Mouse (Mus musculus): Measurements from ENCODE around the gene AL607142.1. TPM values are rescaled to one million over a fixed set of nuclear protein-coding genes. Genes with fewer than 3 reads are reported as not detected.

AL607142.1 gene
- polyA plus RNA-seq, 1 experiment from 2014 or later = not detected

- Histone ChIP-seq H3K9me3 (peaks cover 4% of the 10 kb centered on the region; the same call in 1 of the 2 replicates), H3K27ac (replicated peaks) (no peak overlapping the region), H3K4me1 (replicated peaks) (no peaks in the 10 kb centered on the region), H3K9ac (no peak overlapping the region), H3K4me3 (no peak overlapping the region), H3K36me3 (0 out of 2 replicates have a peak, but pooled peaks cover 3% of the 10 kb centered on the region), H3K4me2 (no peak overlapping the region), H3K27me3 (no peaks in the 10 kb centered on the region)
- peak; percentile 33; the same call in 1 of the 2 replicates for ATAC-seq (ENCODE audit: low read depth)
- 32% methylated on average over 8 of the region's 8 CpGs for WGBS
Observed at GRCm38 (mm10) chr4:120120276-120120675, 55.5 kb downstream of the AL607142.1 start.

GRCm38 (mm10) chr4:120124656-120125055 lies 59.9 kb downstream of the AL607142.1 start:
- no peak for ATAC-seq (ENCODE audit: low read depth)
- Histone ChIP-seq H3K4me1 (replicated peaks) (no peaks in the 10 kb centered on the region), H3K4me3 (no peak overlapping the region), H3K9me3 (no peaks in the 10 kb centered on the region), H3K9ac (no peak overlapping the region), H3K27ac (replicated peaks) (no peak overlapping the region), H3K4me2 (no peak overlapping the region), H3K36me3 (0 out of 2 replicates have a peak, but pooled peaks cover 3% of the 10 kb centered on the region), H3K27me3 (no peaks in the 10 kb centered on the region)
- WGBS = 93% methylated on average over 6 of the region's 6 CpGs

GRCm38 (mm10) chr4:120126047-120126446 lies 61.3 kb downstream of the AL607142.1 start:
- H3K27ac ChIP-seq (replicated peaks) = no peak overlapping the region
- H3K9ac ChIP-seq = no peak overlapping the region
- 92% methylated on average over 6 of the region's 6 CpGs for WGBS
- H3K27me3 ChIP-seq = no peaks in the 10 kb centered on the region
- no peak overlapping the region for H3K4me2 ChIP-seq
- H3K36me3 ChIP-seq = 0 out of 2 replicates have a peak, but pooled peaks cover 3% of the 10 kb centered on the region
- peaks cover 13% of the 10 kb centered on the region for H3K4me1 ChIP-seq (replicated peaks)
- no peak overlapping the region for H3K4me3 ChIP-seq
- ATAC-seq (ENCODE audit: low read depth) = no peak
- H3K9me3 ChIP-seq = no peaks in the 10 kb centered on the region

- Histone ChIP-seq H3K36me3 (0 out of 2 replicates have a peak, but pooled peaks cover 3% of the 10 kb centered on the region), H3K9me3 (no peaks in the 10 kb centered on the region), H3K27ac (replicated peaks) (no peak overlapping the region), H3K4me2 (no peak overlapping the region), H3K4me3 (no peak overlapping the region), H3K27me3 (no peaks in the 10 kb centered on the region; the same call in 1 of the 2 replicates), H3K9ac (no peak overlapping the region), H3K4me1 (replicated peaks) (peaks cover 23% of the 10 kb centered on the region)
- ATAC-seq (ENCODE audit: low read depth) = no peak
- whole genome bisulfite sequencing = 85% methylated on average over 3 of the region's 3 CpGs
Observed at GRCm38 (mm10) chr4:120127333-120127732, 62.5 kb downstream of the AL607142.1 start.

- 77% methylated on average over 4 of the region's 4 CpGs for WGBS
Observed at GRCm38 (mm10) chr4:120128033-120128432, 63.2 kb downstream of the AL607142.1 start.

GRCm38 (mm10) chr4:120129233-120129885 lies 64.6 kb downstream of the AL607142.1 start:
- no peak overlapping the region for H3K27ac ChIP-seq (replicated peaks)
- no peaks in the 10 kb centered on the region for H3K9me3 ChIP-seq
- H3K4me1 ChIP-seq (replicated peaks) = peaks cover 31% of the 10 kb centered on the region
- H3K36me3 ChIP-seq = 0 out of 2 replicates have a peak, but pooled peaks cover 3% of the 10 kb centered on the region
- no peak overlapping the region for H3K4me2 ChIP-seq
- ATAC-seq (ENCODE audit: low read depth) = peak; percentile 80
- H3K9ac ChIP-seq = no peak overlapping the region
- no peaks in the 10 kb centered on the region; the same call in 1 of the 2 replicates for H3K27me3 ChIP-seq
- no peak overlapping the region for H3K4me3 ChIP-seq
- 46% methylated on average over 4 of the region's 4 CpGs for WGBS

More at GRCm38 (mm10) chr4:120128033-120128432, 63.2 kb downstream of the AL607142.1 start:
- Histone ChIP-seq H3K4me1 (replicated peaks) (peaks cover 23% of the 10 kb centered on the region), H3K27me3 (no peaks in the 10 kb centered on the region; the same call in 1 of the 2 replicates), H3K9me3 (no peaks in the 10 kb centered on the region), H3K36me3 (0 out of 2 replicates have a peak, but pooled peaks cover 3% of the 10 kb centered on the region), H3K4me3 (no peak overlapping the region), H3K4me2 (no peak overlapping the region), H3K9ac (no peak overlapping the region), H3K27ac (replicated peaks) (no peak overlapping the region)
- no peak for ATAC-seq (ENCODE audit: low read depth)

GRCm38 (mm10) chr4:120130926-120131325 lies 66.1 kb downstream of the AL607142.1 start:
- Histone ChIP-seq H3K9me3 (no peaks in the 10 kb centered on the region), H3K4me3 (no peak overlapping the region), H3K4me2 (no peak overlapping the region), H3K9ac (no peak overlapping the region), H3K27ac (replicated peaks) (no peak overlapping the region), H3K27me3 (no peaks in the 10 kb centered on the region; the same call in 1 of the 2 replicates), H3K4me1 (replicated peaks) (peaks cover 34% of the 10 kb centered on the region), H3K36me3 (no peaks in the 10 kb centered on the region)
- 60% methylated on average over 4 of the region's 4 CpGs for WGBS
- ATAC-seq (ENCODE audit: low read depth) = no peak

- H3K4me2 ChIP-seq = no peak overlapping the region
- H3K27me3 ChIP-seq = no peaks in the 10 kb centered on the region; the same call in 1 of the 2 replicates
- ATAC-seq (ENCODE audit: low read depth) = no peak
- peaks cover 34% of the 10 kb centered on the region for H3K4me1 ChIP-seq (replicated peaks)
- H3K4me3 ChIP-seq = no peak overlapping the region
- no peak overlapping the region for H3K27ac ChIP-seq (replicated peaks)
- no peaks in the 10 kb centered on the region for H3K9me3 ChIP-seq
- no peak overlapping the region for H3K9ac ChIP-seq
- no peaks in the 10 kb centered on the region for H3K36me3 ChIP-seq
- 74% methylated on average over 24 of the region's 24 CpGs for WGBS
Observed at GRCm38 (mm10) chr4:120131441-120132220, 66.8 kb downstream of the AL607142.1 start.

- no peaks in the 10 kb centered on the region for H3K36me3 ChIP-seq
- H3K9me3 ChIP-seq = no peaks in the 10 kb centered on the region
- 71% methylated on average over 6 of the region's 6 CpGs for WGBS
- no peak for ATAC-seq (ENCODE audit: low read depth)
- H3K4me2 ChIP-seq = no peak overlapping the region
- no peaks in the 10 kb centered on the region; the same call in 1 of the 2 replicates for H3K27me3 ChIP-seq
- no peak overlapping the region for H3K9ac ChIP-seq
- H3K4me1 ChIP-seq (replicated peaks) = peaks cover 34% of the 10 kb centered on the region
- no peak overlapping the region for H3K4me3 ChIP-seq
- H3K27ac ChIP-seq (replicated peaks) = no peak overlapping the region
Observed at GRCm38 (mm10) chr4:120134223-120134622, 69.4 kb downstream of the AL607142.1 start.

- Histone ChIP-seq H3K4me3 (no peak overlapping the region), H3K27me3 (no peaks in the 10 kb centered on the region), H3K4me1 (replicated peaks) (no peaks in the 10 kb centered on the region), H3K27ac (replicated peaks) (no peak overlapping the region), H3K36me3 (no peaks in the 10 kb centered on the region), H3K4me2 (no peak overlapping the region), H3K9ac (no peak overlapping the region), H3K9me3 (no peaks in the 10 kb centered on the region)
- ATAC-seq (ENCODE audit: low read depth) = no peak
- WGBS = 89% methylated on average over 1 of the region's 1 CpGs
Observed at GRCm38 (mm10) chr4:120141810-120142209, 77.0 kb downstream of the AL607142.1 start.

- 85% methylated on average over 9 of the region's 9 CpGs for WGBS
- no peaks in the 10 kb centered on the region for H3K4me1 ChIP-seq (replicated peaks)
- ATAC-seq (ENCODE audit: low read depth) = no peak
Observed at GRCm38 (mm10) chr4:120142905-120143304, 78.1 kb downstream of the AL607142.1 start.

More at GRCm38 (mm10) chr4:120142905-120143304, 78.1 kb downstream of the AL607142.1 start:
- no peak overlapping the region for H3K9ac ChIP-seq
- peaks cover 5% of the 10 kb centered on the region; the same call in 1 of the 2 replicates for H3K27me3 ChIP-seq
- no peaks in the 10 kb centered on the region for H3K36me3 ChIP-seq
- no peak overlapping the region for H3K4me2 ChIP-seq
- no peaks in the 10 kb centered on the region for H3K9me3 ChIP-seq
- no peak overlapping the region for H3K27ac ChIP-seq (replicated peaks)
- H3K4me3 ChIP-seq = no peak overlapping the region
